Mouse (Mus musculus): ENCODE results near the gene Surf6. TPM values are rescaled to one million over a fixed set of nuclear protein-coding genes. Genes with fewer than 3 reads are reported as not detected.

The Surf6 gene
- 10 to 100 TPM; 41.5 to 56.3 TPM for polyA plus RNA-seq (2017; shearing (Covaris generic))

DNA sequence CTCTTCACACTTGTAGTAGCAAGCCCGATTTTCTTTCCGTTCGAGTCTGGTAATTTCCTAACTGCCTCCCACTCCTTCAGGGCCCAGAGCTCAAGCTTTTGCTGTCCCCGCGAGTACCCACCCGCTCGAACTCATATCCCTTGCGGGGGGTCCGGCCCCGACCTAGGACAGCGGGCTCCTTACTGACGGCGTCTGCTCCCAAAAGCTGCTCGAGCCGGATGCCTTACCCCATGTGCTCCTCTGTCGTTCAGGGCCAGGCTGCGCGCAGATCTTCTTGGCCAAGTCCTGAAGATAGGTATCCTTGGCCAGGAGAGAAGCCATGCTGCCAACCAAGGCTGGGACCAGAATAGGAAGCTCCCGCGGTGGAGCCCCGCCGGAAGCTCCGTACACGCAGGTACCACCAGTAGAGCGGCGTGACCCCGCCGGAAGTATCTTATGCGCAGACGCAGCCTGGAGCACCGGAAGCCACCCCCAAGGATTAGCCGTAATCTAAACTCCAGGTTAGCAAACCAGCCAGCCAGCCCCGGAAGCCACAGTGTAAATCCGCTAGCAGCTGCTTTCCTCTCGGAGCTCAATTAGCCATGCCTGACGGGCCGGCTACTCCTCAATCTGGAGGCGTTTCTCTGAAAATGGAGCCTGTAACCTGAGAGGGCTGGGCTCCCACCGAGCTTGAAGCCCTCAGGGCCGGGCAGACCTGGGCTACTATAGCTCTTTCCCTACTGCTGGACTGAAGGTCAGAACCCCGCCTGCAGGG, at the start of gene Surf6:
Gene Surf6, minus strand, starts transcription at position 413 of the 754 bp plus-strand sequence.

DNA sequence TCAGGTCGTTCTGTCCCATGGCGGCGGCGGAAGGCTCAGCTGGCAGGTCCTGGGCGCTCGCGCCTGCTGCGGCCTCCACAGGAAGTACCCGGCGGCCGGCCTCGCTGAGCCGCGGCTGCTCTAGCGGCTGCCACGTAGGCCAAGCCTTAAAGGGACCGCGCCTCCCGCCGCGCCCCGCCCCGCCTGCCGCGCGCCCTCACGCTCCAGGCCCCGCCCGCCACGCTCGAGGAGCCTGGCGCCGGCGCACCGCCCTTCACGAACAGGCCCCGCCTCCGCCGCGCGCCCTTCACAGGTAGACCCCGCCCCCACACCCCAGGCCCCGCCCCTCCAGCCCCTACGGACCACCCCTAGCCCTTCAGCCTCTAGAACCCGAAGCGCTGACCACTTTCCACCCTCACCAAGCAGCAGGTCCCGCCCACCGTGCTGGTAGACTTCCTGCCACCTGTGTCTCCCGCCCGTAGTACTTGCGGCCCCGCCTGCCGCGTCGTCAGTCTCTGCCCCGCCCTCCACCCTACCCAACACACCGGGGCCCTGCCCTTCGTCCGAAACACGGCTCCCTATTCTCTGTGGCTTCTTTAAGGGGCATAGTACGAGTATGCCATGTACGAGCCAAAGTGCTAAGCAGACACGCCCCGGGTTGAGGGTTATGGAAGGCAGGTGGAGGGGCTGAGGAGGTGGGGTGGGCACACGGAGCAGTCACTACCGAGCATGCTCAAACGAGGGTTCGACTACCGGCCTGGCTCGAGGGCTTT, 30.8 kb upstream of the Surf6 start, which contains the start of the genes Surf4 and Stkld1:
Gene Surf4, minus strand, starts transcription at position 625 of the 752 bp plus-strand sequence.
Gene Stkld1, plus strand, starts transcription at position 744 of the 752 bp plus-strand sequence.

DNA sequence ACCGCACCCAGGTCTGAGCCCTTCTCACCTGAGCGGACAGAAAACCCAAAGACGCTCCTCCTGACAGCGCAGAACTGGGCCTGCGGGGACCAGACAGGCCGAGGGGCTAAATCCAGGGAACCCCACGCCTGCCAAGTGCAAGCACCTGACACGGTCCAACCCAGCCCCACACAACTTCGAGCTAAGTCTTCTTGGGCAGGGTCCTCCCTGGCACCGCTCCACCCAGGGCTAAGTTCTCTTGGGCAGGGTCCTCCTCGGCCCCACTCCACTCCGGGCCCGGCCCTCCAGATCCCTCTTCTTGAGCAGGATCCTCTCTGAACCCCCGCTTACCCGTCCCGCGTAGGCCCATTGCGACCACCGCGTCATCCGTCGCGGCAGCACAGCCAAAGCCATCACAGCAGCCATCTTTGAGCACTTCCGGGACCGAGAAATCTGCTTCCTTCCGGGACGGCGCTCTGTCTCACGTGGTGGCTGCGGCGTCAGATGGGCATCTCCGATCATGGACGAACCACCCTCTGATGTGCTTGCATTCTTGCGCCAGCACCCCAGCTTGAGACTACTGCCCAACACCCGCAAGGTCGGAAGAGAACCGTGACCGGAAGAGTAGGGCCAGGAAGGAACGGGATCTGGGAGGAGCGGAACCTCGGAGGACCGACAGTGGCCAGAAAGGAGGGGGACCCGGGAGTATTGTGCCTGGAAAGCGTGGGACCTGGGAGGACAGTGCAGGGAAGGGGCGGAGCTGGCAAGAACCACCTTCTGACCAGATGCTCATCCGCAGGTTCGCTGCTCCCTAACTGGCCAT, 13.4 kb upstream of the Surf6 start, which contains the start of the genes Surf2 and Surf1:
Gene Surf2, plus strand, starts transcription at position 441 of the 802 bp plus-strand sequence.
Gene Surf1, minus strand, starts transcription at position 604 of the 802 bp plus-strand sequence.

DNA sequence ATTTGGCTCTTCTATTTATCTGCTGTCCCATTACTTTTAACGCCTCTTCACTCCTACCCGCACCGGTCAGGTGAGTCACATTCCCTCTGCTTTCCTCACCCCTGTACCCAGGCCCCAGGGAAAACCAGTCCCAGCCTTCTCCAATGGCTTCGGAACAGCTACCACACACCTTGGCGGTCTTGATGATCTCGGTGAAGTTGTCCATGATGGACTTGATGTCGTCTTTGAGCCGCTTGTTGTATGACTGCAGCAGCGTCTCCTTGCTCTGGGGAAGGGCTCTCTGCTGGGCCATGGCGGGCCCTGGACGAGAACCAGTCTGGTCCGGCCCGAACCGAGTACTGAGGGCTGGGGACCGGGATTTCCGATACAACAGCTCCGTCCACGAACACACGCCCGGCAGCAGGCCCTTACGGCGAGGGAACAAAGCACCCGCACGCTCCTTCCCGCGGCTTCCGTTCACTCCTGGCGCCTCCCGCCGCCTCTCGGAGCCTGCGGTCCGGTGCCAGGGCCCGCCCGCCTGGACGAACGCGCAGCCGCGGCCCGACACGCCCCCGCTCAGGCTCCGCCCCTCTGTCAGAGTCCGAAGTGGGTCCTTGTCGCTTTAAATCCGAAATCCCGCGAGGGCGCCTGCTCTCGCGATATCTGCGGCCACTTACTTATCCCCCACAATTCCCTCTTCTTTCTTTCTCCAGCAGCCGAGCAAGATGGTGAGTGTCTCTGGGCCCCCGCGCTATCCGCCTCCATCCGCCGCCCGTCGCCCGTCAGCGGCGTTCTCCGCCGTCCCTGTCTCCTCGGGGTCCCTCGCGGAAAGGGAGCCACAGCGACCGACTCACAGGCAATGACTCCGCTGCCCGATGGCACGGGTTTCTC, 7.7 kb upstream of the Surf6 start, which contains the start of the genes Med22 and Rpl7a:
Gene Med22, minus strand, starts transcription at position 554 of the 870 bp plus-strand sequence.
Gene Rpl7a, plus strand, starts transcription at position 641 of the 870 bp plus-strand sequence.

DNA sequence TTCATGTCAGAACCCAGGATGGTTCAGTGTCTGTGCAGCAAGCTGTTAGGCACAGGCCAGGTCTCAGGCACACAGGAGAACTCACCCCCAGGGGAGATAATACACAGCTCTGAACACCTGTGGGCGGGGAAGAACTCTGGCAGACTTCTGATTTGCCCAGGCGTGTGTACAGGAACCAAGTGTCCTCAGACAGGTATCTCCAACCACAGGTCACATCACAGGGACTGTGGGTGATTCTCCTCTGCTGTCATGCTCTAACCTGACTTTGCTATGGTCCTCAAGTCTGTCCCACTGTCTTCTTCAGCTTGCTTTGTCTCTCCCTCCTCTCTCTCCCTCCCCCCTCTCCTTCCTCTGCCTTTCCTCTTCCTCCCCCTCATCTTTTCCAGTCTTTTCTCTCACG, 37.8 kb downstream of the Surf6 start, which contains the start of gene Abo:
Gene Abo, minus strand, starts transcription at position 101 of the 400 bp plus-strand sequence.

Other genes with a start within 250 kb of the Surf6 start
- 1 to 10 TPM in 1 of 2 experiments, under 1 TPM in 1; 0.20 to 2.2 TPM for gene Lcn4, start 231.6 kb downstream of the Surf6 start, polyA plus RNA-seq (2017; shearing (Covaris generic))
- under 1 TPM; 0.08 to 0.67 TPM for gene Abo, start 37.9 kb downstream of the Surf6 start, polyA plus RNA-seq (2017; shearing (Covaris generic))
- 10 to 100 TPM; 24.8 to 38.2 TPM for gene Med22, start 7.8 kb upstream of the Surf6 start, polyA plus RNA-seq (2017; shearing (Covaris generic))
- gene Rpl7a, start 7.9 kb upstream of the Surf6 start, polyA plus RNA-seq (2017; shearing (Covaris generic)) = 100 to 1,000 TPM; 214 to 236 TPM
- gene Surf2, start 13.5 kb upstream of the Surf6 start, polyA plus RNA-seq (2017; shearing (Covaris generic)) = 10 to 100 TPM; 62.2 to 82.9 TPM
- gene Surf1, start 13.7 kb upstream of the Surf6 start, polyA plus RNA-seq (2017; shearing (Covaris generic)) = 100 to 1,000 TPM; 104 to 108 TPM
- gene Surf4, start 31.0 kb upstream of the Surf6 start, polyA plus RNA-seq (2017; shearing (Covaris generic)) = 100 to 1,000 TPM; 154 to 155 TPM
- under 1 TPM; 0.59 to 0.81 TPM for gene Stkld1, start 31.2 kb upstream of the Surf6 start, polyA plus RNA-seq (2017; shearing (Covaris generic))
- gene Rexo4, start 61.5 kb upstream of the Surf6 start, polyA plus RNA-seq (2017; shearing (Covaris generic)) = 10 to 100 TPM; 68.1 to 86.2 TPM
- under 1 TPM; 0.08 to 0.23 TPM for gene Adamts13, start 70.5 kb upstream of the Surf6 start, polyA plus RNA-seq (2017; shearing (Covaris generic))
- 10 to 100 TPM; 34.4 to 34.7 TPM for gene Cacfd1, start 107.0 kb upstream of the Surf6 start, polyA plus RNA-seq (2017; shearing (Covaris generic))
- gene Slc2a6, start 125.1 kb upstream of the Surf6 start, polyA plus RNA-seq (2017; shearing (Covaris generic)) = 1 to 10 TPM in 1 of 2 experiments, under 1 TPM in 1; 0.94 to 1.4 TPM
- gene Mymk, start 169.3 kb upstream of the Surf6 start, polyA plus RNA-seq (2017; shearing (Covaris generic)) = under 1 TPM in 1 of 2 experiments, not detected in 1; 0.23 TPM
- gene Adamtsl2, start 176.5 kb upstream of the Surf6 start, polyA plus RNA-seq (2017; shearing (Covaris generic)) = under 1 TPM; 0.19 to 0.77 TPM
- gene Fam163b, start 239.6 kb upstream of the Surf6 start, polyA plus RNA-seq (2017; shearing (Covaris generic)) = under 1 TPM in 1 of 2 experiments, not detected in 1; 0.34 TPM